Mouse (Mus musculus) CH12.LX (cell line): ENCODE measurements around the gene Cdh18.

ENCODE experiments used
- CTCF ChIP-seq, 2 experiments: IDR thresholded peaks in 1 of 2; conservative IDR thresholded peaks in 1 of 2; 2 replicates each; pipeline ENCODE4 v1.5.1; 2011 to 2012; ENCODE audit warnings: low read depth in 2 of 2, low read length in 2 of 2, improper control_type of control experiment in 1 of 2, inconsistent platforms in 1 of 2, mild to moderate bottlenecking in 1 of 2, moderate library complexity in 1 of 2
- EP300 ChIP-seq: IDR thresholded peaks from 2 replicates; pipeline ENCODE4 v1.6.1; 2011; ENCODE audit warnings: low read length, improper control_type of control experiment
- POLR2A ChIP-seq: IDR thresholded peaks from 2 replicates; pipeline ENCODE4 v1.6.1; 2011; ENCODE audit warnings: low read depth, mild to moderate bottlenecking, improper control_type of control experiment, low read length
- UBTF ChIP-seq: IDR thresholded peaks from 2 replicates; pipeline ENCODE4 v1.6.1; 2012; ENCODE audit warnings: low read depth, mild to moderate bottlenecking, inconsistent platforms, low read length, improper control_type of control experiment, moderate library complexity

GRCm38 (mm10) chr15:23385816-23386215 lies 837.0 kb downstream of the Cdh18 start:
- TF ChIP-seq CTCF (conservative IDR thresholded peaks at IDR 0.05 in 1 of 2, IDR thresholded peaks at IDR 0.05 in 1 of 2; ENCODE audit: low read depth in 2 of 2, low read length in 2 of 2), result no peak
- no peak for TF ChIP-seq POLR2A
- TF ChIP-seq UBTF, result no peak
- TF ChIP-seq EP300, result no peak
